16 mouse cellular contexts compared by ENCODE assay signal in the genomic region with DNA sequence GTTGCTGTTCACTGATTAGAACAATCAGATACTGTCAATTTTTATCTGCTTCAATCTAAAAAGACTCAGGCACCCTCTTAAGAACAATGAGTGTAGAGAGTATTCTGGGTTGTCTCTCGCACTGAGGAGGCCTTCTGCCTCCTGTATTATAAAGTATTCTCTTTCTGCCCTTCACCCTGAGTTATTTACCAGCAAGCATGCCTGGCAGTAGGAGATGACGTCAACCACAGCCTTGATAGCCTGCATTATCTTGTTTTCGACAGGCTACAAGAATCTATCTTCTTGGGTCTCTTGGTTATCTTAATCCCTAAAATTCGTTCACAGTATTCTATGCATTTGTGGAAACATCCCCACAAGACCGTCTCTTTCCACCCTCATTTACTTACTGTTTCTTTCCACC. TPM values are rescaled to one million over a fixed set of nuclear protein-coding genes. Genes with fewer than 3 reads are reported as not detected.
DNase-seq lines count a peak whose midpoint lies in the region; ATAC-seq and TF ChIP-seq lines count a peak whose summit lies in the region.
"Had no signal": no experiment of that assay in that cellular context is flagged by ENCODE, and none has a peak within 500 bp of the region (broad histone marks: within the 10 kb centered on the region; RNA-seq: fewer than 3 reads in every experiment).

No protein-coding gene starts in this region.

- no peak for ATAC-seq in midbrain, embryonic 15.5 days (replicated peaks)
- ATAC-seq: forebrain, embryonic 13.5 days; forebrain, postnatal 0 days; hindbrain, postnatal 0 days had no signal

- WGBS in kidney, adult 2 months: 64% methylated on average over 5 of the region's 5 CpGs
- 72% methylated on average over 5 of the region's 5 CpGs for WGBS in midbrain, embryonic 15.5 days

- no peaks in the 10 kb centered on the region for H3K27me3 ChIP-seq in kidney, adult 2 months (replicated peaks; ENCODE audit: control insufficient read depth, insufficient read depth, low read length)
- no peaks in the 10 kb centered on the region for H3K27me3 ChIP-seq in midbrain, embryonic 15.5 days (replicated peaks)
- H3K27me3 ChIP-seq: forebrain, embryonic 13.5 days; hindbrain, embryonic 13.5 days had no signal

- peak; percentile 70 for DNase-seq in heart, adult 11 months
- DNase-seq in heart, postnatal 14 days: no peak
- no peak for DNase-seq in kidney, adult 2 months
- no peak for DNase-seq in kidney, postnatal 36 days
- peak; percentile 38 for DNase-seq in adrenal gland, postnatal 14 days
- DNase-seq: cerebellum, adult 2 months; forebrain, postnatal 0 days; gastrocnemius, postnatal 14 days; kidney, adult 11 months had no signal

- TF ChIP-seq CTCF in kidney, adult 2 months (conservative IDR thresholded peaks at IDR 0.05; ENCODE audit: insufficient read depth, insufficient read length, low read depth, low read length): no peak

- H3K9ac ChIP-seq in midbrain, embryonic 15.5 days: no peak overlapping the region
- H3K9ac ChIP-seq: forebrain, embryonic 13.5 days; forebrain, postnatal 0 days; hindbrain, embryonic 13.5 days had no signal

- no peak overlapping the region for H3K4me3 ChIP-seq in kidney, adult 2 months (ENCODE audit: insufficient read depth, low read depth, low read length)
- no peak overlapping the region for H3K4me3 ChIP-seq in midbrain, embryonic 15.5 days
- H3K4me3 ChIP-seq: embryonic facial prominence, embryonic 10.5 days; forebrain, embryonic 13.5 days; heart, embryonic 10.5 days; hindbrain, embryonic 13.5 days had no signal

- H3K36me3 ChIP-seq in kidney, adult 2 months (ENCODE audit: control insufficient read depth, insufficient read depth, low read length): no peaks in the 10 kb centered on the region
- H3K36me3 ChIP-seq in midbrain, embryonic 15.5 days (replicated peaks): no peaks in the 10 kb centered on the region
- H3K36me3 ChIP-seq: embryonic facial prominence, embryonic 10.5 days; heart, embryonic 10.5 days; hindbrain, embryonic 13.5 days had no signal

- TF ChIP-seq POLR2A in kidney, adult 2 months (IDR thresholded peaks at IDR 0.05; ENCODE audit: low read depth, low read length): no peak

- H3K4me1 ChIP-seq in kidney, adult 2 months (ENCODE audit: control insufficient read depth, insufficient read depth, low read length): peaks cover 7% of the 10 kb centered on the region; the same call in 1 of the 2 replicates
- no peaks in the 10 kb centered on the region for H3K4me1 ChIP-seq in midbrain, embryonic 15.5 days
- H3K4me1 ChIP-seq: forebrain, embryonic 13.5 days had no signal

- intact Hi-C loops in heart, postnatal 14 days (cut with DNase I): no loop called here

- H3K4me2 ChIP-seq in midbrain, embryonic 15.5 days: no peak overlapping the region
- H3K4me2 ChIP-seq: forebrain, embryonic 13.5 days; hindbrain, embryonic 13.5 days had no signal

- peak overlapping the region; percentile 30; the same call in 1 of the 2 replicates for H3K27ac ChIP-seq in kidney, adult 2 months (ENCODE audit: insufficient read depth, low read depth, low read length)
- H3K27ac ChIP-seq in midbrain, embryonic 15.5 days: no peak overlapping the region
- H3K27ac ChIP-seq: embryonic facial prominence, embryonic 10.5 days; forebrain, embryonic 13.5 days; heart, embryonic 10.5 days; hindbrain, embryonic 13.5 days; hindbrain, postnatal 0 days had no signal

- H3K9me3 ChIP-seq in midbrain, embryonic 15.5 days: no peaks in the 10 kb centered on the region
- H3K9me3 ChIP-seq: embryonic facial prominence, embryonic 10.5 days; forebrain, embryonic 13.5 days; heart, embryonic 10.5 days; hindbrain, embryonic 13.5 days had no signal

RNA-seq across cellular contexts. Expression of a gene that starts 29.8 kb away (rescaled TPM):
- total RNA-seq in heart, postnatal 14 days (2021): under 1 TPM in 1 of 2 experiments, not detected in 1; 0.05 TPM
- polyA plus RNA-seq in kidney, adult 2 months (2012; rRNA removed): 15.6 and 17.8 TPM in 2 replicates
- total RNA-seq in adrenal gland, postnatal 14 days (2021): 1.1 and 2.6 TPM in 2 replicates
- polyA plus RNA-seq in midbrain, embryonic 15.5 days (2015; fragmentation: Nextera tagmentation; extraction: Ambion mirVana): 1.2 and 1.4 TPM in 2 replicates
- total RNA-seq: gastrocnemius, adult 18-20 months had no signal

Comparison
In these comparisons a context has a peak if more than half of its experiments do, and no peak if none do; other contexts are left out.
1. DNase-seq: peak in heart, adult 11 months (single experiment) and adrenal gland, postnatal 14 days (single experiment); none in heart, postnatal 14 days (0 of 2), kidney, adult 2 months (single experiment) and kidney, postnatal 36 days (0 of 2).